Mouse (Mus musculus) lung, postnatal 14 days (tissue): ENCODE measurements around the gene Megf11.

Source experiments
- DNase-seq: peaks from one replicate; pipeline ENCODE4 v3.0.0; 2021

Megf11 gene

DNA sequence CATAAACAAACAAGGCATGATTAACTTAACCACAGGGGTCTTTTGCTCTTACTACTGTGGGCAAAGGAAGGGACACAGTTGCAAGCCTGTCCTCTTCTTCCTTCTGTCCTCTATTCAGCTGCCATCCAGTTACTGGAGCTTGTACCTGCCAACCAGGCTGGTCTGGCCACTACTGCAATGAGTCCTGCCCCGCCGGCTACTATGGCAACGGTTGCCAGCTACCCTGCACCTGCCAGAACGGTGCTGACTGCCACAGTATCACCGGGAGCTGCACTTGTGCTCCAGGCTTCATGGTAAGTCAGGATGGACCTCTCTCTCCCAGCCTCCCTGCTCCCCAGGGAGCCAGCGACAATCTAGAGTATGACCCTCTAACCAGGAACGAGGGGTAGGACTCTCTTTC is 274.8 kb downstream of the Megf11 start:
- no peak for DNase-seq

DNA sequence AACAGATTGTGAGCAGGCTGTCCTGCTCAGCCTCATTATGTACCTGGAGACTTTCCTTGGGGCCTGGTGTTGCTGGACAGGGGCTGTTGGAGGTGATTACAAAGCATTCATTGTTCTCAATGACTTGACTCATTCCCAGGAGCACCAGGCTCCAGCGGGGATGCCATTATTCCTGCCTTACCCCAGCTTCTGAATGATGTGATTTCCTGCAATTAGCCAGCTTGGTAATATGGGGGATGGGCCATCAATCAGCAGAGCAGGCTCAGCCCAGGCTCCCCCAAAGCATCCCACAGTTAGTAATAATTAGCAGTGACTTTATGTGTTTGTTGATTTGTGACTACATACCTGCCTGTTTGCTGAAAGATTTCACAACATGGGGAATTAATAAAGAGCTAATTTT is 279.2 kb downstream of the Megf11 start:
- no peak for DNase-seq

DNA sequence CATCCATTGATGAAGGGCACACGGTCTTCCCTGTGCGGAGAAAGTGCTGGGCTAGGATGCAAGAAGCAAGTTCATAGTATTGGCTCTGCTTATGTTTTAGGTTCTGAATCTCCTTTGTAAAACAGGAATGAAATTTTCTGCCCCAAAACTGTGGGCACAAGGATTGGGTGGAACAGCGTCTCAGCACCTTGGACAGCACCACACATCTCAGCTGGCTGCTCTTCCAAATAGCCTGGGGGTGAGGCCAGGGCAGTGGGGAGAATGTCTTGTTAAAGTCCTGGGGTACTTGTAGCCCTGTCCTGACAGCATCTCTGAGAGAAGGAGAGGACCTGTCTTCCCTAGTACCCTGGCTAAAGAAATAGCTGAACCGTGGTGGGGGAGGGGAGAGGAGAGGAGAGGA is 281.1 kb downstream of the Megf11 start:
- peak; percentile 24 for DNase-seq

DNA sequence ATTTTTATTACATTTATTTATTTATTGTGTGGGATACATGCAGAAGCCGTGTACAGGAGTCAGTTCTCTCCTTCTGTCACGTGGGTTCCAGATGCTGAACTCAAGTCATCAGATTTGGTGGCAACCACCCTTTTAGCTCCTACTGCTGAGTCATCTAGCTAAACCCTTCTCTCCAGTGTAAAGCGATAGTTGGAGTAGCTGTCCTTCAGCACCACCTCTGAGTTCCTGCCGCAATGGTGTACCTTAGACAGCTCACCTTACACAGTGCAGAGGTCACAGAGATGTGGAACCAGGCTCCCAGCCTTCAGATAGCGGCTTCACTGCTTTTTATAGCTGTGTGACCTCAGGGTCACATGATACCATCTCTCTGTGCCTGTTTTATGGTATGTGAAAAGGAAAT is 282.1 kb downstream of the Megf11 start:
- DNase-seq, result peak; percentile 11

DNA sequence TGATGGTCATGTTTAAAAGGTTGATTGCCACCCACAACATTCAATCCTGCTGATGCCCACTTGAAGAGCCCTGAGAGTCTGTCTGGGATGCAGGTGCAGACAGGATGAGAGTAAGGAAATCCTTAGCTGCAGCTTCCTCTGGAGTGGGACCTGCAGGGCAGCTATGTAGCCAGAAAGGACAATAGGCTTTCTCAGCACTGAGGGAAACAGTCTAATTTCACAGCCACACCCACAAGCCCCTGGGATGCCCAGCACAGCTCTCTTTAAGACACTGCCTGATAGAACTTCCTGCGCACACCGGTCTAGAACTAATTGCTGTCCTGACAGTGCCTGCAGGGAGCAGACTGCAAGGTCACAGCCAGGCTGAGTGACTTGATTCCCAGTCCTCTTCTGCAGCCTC is 282.6 kb downstream of the Megf11 start:
- no peak for DNase-seq

DNA sequence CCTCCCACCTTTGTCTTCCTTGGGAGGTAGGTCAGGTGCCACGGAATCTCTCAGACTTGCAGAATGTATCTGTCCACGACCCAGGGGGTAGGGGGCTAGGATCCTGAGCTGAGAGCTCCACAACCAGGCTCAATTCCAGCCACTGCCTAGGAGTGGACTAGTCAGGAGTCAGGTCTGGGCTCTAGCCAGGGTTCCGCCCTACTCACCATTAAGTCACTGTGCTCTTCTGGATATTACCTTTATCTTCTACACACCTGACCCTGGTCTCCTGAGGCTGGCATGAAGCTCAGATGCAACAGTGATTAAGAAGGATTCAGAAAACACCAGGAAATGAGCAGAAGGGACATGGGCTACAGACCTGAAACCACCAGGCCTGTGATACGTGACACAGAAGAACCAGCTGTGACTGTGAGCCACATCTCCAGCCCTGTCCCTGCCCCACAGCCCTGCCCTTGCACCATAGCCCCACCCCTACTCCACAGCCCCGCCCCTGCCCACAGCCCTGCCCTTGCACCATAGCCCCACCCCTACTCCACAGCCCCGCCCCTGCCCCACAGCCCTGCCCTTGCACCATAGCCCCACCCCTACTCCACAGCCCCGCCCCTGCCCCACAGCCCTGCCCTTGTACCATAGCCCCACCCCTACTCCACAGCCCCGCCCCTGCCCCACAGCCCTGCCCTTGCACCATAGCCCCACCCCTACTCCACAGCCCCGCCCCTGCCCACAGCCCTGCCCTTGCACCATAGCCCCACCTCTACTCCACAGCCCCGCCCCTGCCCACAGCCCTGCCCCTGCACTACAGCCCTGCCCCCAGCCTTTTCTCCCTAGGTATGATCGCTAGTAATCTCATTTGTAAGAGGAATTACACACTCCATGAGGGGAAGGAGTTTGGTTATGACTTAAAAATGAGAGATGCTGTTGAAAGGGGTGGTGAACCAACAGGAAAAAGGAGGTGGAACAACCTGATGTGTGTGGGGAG is 286.2 kb downstream of the Megf11 start:
- DNase-seq, result peak; percentile 7

DNA sequence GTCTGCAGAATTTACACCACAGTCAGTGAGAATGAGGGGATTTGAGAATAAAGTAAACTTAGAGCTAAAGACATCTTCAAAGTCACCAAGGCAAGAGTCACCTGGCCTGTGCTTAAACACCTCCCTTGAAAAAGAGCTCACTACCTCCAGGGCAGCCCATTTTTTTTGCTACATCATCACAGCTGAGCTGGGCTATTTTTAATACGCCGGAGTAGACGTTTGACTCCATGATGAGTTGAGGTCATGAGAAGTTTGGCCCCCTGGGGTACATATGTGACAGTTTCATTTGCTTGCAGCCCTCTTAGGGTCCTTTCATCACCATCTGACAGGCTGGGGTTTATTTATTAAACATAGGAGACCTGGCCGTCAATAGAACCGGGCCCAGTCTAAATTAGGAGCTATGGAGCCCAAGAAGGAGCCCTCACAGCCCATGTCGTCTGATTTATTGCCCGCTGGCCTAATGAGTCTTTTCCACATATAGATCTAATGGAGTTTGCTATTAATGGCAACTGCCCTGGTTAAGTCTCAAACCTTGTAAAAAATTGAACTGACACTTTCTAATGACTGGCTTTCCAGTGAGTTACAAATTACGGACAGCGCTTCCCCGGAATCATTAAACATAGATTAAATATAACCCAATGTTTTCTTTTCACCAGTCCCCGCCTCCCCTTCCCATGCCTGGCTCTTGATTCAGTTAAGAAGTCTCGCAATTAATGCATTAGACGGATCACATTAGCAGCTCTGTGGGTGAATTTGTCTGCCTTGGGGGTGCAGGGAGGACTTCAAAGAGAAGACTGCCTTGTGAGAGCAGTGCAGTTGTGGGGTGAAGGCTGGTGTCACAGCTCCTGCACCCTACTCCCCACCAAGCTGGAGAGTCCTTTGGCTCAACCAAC is 301.9 kb downstream of the Megf11 start:
- no peak for DNase-seq

DNA sequence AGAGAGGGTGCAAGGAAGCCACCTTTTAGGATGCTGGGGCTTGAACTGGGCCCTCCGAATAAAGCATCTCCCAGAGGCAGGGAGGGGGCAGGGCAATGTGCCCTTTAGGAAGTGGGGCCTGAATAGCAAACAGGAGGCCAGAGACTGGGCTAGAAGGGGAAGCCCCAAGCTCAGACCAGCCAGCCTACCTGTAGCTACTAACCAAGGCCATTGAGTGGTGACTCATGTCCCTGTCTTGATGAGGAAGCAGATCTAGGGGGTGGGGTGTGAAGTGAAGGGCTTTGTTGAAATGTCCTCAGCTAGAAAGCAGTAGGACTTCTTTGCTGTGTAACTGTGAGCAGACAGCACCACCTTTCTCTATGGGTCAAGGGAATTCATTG is 302.6 kb downstream of the Megf11 start:
- DNase-seq, result no peak

DNA sequence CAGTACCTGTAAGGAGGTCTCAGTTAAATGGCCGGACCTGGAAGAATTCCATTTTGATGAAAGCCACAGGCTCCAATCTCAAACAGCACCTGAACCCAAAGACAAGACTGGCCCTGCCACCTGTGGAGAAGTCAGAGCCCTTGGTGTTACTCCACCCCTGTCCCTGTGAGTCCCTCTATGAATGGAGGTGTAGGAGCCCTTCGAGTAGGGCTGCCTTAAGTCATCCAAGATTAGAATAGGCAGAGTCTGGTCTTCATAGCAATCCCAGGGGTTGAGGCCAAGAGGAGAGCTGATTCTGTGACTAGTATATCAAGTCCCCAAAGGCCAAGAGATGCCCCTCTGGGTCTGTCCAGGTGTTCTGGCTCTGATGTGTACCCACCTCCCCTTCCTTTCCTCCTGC is 305.3 kb downstream of the Megf11 start:
- DNase-seq, result no peak

DNA sequence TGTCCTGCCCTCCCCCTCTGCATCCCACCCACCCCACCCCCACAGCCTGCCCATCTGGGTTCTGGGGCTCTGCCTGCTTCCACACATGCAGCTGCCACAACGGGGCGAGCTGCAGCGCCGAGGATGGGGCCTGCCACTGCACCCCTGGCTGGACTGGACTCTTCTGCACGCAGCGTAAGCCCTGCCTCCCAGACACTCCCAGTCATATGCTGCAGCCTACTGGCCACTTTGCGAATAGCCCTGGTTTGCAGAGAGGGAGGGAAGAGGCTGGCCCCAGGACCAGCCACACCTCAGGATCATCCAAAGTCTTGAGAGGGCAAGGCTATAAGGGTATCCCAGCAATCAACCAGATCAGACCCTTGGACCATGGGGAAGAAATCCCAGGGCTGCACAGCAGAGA is 305.8 kb downstream of the Megf11 start:
- DNase-seq, result peak; percentile 35

DNA sequence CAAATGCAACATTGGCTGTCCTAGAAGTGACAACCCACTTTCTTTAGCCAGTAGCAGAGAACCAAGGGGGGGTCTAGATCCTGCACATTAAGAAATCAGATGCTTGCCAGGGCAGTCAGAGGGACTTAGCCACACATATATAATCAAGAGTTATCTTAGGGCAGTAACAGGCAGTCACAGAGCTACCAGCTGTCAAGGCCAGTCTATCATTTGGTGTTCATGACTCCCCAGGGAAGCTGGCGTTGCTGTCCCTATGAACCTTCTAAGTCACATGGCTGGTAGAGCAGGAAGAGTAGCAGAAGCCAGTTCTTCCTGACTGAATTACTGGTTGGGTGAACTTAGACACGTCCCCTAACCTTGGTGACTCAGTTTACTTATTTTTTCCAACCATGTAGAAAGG is 307.7 kb downstream of the Megf11 start:
- no peak for DNase-seq

DNA sequence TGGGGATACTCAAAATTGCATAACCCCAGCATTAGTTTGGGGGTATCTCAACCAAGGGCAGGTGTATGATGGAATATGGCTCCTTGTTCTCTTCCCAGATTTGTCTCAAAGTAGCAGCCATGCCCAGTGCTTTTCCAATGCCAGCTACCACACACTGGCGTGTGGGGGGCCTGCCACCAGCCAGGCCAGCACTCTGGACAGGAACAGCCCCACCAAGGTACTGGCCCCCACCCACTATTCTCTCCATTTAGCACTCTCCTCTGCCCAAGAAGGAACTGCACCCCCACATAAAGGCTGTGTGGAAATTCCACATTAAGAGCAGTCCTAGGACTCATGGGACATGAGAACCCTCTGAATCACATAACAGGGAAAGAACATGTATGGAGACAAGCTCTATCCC is 309.8 kb downstream of the Megf11 start:
- no peak for DNase-seq

DNA sequence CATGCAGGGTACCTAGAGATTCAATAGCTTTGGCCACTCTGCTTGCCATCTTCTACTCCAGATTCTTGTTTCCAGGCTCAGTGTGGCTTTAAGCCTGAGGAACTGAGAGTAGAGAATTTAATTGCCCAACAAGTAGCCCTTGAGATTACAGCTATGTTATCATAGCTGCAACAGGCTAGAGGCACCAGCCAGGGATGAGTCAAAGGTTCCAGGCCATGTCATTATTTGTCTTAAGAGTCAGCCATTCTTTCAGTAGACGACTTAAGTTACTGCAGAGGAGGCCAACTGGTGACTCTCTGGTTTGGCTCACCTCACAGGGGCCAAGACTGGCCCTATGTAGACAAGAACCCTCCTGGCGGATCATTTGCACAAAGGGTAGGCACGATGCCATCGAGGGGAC is 311.0 kb downstream of the Megf11 start:
- DNase-seq, result no peak

DNA sequence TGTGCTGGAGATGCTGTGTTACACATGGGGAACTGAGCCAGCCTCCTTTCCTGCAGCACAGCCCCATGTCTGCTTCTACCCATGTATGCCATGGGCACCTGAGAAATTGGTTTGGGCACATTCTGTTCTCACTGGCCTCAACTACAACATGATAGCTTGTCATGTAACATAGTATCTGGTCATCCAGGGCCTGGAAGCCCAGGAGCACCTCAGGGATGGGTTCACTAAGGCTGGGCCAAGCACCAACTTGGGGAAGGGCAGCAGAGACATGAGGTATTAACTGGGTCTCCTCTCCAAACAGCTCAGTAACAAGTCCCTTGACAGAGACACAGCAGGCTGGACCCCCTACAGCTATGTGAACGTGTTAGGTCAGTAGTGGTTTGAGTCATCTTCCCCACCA is 311.6 kb downstream of the Megf11 start:
- DNase-seq, result no peak

DNA sequence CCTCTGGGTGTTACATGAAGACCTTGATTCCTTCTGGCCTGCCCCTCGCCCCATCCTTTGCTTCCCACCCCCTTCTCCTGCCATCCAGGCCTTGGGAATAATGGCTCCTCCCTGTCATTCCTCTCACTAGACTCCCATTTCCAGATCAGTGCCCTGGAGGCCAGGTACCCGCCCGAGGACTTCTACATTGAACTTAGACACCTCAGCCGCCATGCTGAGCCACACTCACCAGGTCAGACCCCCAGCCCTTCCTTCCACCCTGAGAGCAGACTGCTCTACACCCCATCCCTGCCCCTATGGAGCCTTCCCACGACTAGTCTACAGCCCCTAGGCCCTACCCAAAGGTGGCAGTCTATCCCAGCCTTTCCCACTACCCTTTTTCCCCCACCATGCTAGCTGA is 312.3 kb downstream of the Megf11 start:
- no peak for DNase-seq

DNA sequence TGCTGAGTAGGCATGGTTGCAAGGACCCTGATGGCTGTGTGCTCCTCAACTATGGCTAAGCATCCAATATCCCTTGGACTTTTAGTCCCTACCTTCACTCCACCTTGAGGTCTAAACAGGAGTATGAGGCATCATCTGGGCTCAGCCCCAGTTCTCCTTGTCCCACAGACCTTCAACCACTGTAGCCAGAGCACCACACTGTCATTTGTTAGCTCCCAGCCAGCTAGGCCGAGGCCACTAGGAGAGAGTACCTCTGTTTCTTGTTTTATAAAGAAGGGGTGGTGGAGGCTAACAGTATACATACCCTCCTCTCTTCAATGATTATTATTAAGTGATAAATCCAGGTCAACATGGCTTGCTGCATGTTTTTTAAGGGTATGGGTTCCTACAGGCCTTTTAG is 313.2 kb downstream of the Megf11 start:
- DNase-seq, result no peak

DNA sequence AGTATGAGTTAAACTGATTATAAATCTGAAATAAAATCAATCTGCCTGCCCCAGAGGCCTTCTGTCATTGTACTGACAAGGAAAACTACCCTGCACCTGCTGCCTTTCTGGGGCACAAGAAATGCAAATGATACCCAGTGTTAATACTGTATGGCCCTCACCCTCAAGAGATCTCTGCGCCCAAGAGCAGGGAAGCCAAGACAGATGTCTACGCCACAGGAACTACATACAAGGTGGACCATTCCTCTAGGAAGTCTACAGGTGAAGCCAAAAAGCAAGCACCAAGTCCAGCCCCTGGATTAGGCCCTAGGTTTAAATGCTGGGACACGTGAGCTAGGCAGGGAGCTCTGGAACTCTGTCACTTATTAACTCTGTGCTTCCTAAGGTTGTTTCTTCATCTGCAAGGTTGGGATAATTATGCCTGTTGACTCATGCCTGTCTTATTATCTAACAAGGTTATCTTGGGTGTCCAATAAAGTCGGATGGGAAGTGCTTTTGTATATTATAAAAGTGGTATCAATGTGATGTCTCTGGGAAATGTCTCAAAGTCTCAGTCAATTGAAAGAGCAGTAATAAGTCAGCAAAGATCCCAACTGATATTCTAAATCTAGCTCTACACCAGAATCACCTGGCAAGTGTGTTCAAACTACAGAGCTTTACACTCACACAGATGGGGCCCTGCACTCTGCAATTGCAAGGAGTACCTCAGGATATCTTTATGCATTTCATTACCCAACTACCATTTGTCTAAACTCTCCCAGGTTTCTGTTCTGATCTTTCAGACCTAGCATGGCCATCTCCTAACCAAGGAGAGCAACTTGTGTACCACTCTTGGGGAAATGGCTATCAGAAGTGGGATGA is 315.3 kb downstream of the Megf11 start:
- no peak for DNase-seq

DNA sequence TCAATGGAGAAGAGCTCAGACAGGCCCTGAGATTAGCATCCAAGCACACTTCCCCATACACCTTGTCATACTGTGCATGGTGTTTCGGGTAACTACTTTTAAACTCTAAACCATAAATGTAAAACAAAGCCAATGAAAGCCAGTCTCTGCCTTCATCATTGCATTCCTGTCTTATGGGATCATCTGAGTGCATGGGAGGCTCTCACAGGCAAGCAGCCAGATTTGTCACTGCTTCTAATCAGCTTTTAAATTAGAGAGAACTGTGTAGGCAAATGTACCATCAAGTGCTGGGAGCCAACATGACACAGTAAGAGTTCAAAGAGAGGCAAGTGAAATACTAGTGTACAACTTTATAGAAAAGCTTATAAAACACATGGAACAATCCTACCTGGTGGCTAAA is 316.2 kb downstream of the Megf11 start:
- no peak for DNase-seq

DNA sequence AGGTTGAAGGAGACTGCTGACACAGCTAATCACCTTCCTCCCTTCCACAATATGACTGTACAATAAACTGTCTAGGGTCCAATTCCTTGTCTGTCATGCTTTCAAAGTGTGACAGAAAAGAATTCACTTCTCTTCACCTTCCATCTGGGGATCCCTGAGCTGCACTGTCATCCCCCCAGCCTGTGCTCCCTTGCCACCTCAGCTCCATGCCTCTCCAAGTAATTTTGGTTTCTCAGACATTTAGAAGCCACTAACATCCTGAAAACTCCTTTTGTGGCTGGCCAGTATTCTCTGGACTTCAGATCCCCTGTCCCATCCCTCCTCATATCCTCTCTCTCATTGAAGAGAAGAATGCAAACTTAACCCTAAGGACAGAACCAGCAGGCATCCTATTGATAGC is 317.0 kb downstream of the Megf11 start:
- DNase-seq, result no peak

DNA sequence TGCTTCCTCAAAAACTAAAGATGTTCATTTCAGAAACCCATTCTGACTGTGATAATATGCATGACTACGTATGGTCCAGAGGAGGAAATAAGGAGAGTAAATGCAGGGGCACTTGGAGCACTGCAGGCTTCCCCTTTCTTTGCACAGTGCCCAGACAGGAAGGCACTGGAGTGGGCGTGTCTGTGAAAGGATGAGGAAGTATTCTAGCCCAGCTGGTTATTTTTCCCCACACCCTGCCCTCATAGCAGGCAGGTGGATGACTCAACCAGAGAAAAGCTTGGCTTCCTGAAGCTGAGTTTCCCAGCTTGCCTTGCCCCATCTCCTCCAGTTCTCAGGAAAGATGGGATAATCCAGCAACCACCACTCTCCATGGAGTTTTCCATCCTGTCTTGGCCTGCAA is 317.5 kb downstream of the Megf11 start:
- peak; percentile 42 for DNase-seq

DNA sequence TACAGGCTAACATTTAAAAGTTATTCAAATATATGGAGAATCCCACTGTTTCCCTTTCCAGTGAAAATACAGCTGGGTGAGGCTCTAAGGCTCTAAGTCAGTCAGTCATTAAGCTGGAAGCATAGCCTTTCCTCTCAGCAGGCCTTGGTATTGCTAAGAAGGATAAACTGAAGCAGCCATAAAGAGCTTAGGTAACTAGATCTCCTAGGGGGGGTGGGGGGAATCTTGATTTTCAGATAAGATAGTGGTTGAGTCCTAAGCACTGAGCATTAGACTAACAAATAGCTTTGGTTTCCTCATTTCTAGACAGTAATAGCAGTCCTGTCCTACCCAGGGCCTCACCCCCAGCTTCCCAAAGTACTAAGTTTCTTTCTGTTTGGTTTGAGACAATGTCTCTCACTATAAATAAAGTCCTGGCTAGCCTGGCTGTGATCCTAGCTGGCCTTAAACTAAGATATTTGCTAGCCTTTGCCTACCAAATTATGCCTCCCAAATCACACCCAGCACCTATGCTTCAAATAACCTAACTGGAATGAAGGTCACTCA is 318.1 kb downstream of the Megf11 start:
- DNase-seq, result no peak

DNA sequence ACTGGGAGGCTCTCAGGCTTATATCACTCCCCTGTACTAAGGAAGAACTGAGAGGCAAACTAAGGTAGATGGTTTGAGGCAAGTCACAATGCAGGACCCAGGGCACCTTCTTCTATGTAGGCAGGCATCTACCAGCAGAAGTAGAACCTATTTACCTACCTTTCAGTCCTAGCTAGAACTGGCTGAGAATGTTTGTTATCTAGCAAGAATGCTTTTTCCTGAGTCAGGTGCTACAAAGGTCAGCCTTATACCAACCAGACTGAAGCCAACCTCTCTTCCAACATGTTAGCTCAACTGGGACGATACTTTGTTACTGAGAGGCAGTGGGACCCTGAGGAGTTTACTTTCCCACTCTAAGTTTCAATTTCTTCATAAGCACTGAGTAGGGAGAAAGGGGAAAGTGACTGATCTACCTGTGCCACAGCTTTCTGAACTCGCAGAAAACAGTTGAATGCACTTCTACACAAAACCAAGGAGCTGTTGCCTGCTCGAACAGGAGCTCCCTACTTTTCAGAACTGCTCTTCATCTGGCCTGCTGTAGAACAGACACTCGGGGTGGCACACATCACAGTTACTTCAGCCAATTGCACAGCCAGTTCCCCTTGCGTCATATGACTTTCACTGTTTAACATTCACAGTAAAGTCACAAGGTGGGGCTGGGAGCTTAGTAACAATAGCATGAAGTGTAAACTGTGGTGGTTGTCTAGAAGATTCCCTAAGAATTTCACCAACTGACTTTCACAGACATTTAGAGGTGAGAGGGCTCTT is 318.8 kb downstream of the Megf11 start:
- no peak for DNase-seq
